Mouse (Mus musculus): ENCODE data around the gene Hdac4. TPM values are rescaled to one million over a fixed set of nuclear protein-coding genes. Genes with fewer than 3 reads are reported as not detected.

The Hdac4 gene
- polyA plus RNA-seq, 1 experiment: 20.4 TPM

DNA sequence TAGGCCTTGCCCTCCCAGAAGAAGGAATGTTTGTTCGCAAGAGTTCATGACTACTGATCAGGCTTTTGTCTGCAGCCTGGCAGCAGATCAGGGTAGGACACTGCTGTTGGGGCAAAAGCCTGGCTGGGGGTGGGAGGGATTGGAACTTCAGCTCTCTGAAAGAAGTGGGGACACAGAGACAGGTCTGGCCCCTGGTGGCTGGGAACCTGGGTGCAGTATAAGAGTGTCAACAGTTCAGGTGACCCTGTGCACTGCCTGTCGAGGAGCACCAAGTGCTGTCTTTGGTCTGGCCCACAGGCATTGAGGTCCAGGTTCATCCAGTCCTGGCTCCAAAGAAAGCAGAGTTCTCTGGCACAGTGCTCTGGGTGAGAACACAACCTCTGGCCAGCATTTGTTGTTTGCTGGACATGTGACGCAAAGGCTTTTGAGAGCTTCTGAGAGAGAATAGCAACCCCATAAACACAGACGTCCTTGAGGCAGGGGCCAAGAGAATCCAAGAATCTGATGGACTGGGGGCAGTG lies 95.1 kb downstream of the Hdac4 start:
- no peak for TF ChIP-seq GATA1 (IDR thresholded peaks at IDR 0.05; ENCODE audit: low read length)

DNA sequence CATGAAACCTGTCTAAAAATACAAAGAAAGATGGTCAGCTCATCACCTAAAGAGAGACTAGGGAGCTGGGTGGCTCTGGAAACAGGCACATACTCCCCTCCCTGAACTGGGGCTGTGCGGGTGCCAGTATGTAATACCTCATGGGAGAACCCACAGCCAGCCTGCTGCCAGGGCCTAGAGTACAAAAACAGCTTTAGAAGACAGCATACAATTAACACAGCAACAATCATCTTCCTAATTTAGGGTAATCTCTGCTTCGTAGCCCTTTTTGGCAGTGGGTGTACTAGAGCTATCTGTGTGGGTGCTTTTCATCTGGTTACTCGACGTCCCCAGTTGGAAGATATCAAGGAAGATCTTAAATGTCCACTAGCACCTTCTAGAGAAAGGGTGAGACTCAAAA lies 95.5 kb downstream of the Hdac4 start:
- no peak for TF ChIP-seq GATA1 (IDR thresholded peaks at IDR 0.05; ENCODE audit: low read length)

GRCm38 (mm10) chr1:92099502-92099901 lies 96.0 kb downstream of the Hdac4 start:
- no peak for TF ChIP-seq GATA1 (IDR thresholded peaks at IDR 0.05; ENCODE audit: low read length)

DNA sequence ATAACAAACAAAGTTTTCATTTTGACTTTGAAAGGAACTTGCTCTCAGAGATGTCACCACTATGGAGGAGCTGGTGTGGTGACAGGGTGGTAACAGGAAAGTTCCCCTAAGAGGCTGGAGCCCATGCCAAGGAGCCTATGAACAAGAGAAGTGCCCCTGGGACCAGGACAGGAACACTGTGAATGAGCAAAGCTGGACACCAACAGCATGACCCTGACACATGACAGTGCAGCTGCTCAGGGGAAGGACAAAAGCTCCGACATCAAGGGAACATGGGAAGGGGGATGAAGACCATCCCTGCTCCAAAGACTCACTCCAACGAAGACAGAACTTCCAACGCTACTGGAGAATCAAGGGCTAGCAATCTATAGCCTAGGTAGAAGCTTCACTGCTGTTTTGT lies 97.0 kb downstream of the Hdac4 start:
- TF ChIP-seq GATA1 (IDR thresholded peaks at IDR 0.05; ENCODE audit: low read length): no peak

DNA sequence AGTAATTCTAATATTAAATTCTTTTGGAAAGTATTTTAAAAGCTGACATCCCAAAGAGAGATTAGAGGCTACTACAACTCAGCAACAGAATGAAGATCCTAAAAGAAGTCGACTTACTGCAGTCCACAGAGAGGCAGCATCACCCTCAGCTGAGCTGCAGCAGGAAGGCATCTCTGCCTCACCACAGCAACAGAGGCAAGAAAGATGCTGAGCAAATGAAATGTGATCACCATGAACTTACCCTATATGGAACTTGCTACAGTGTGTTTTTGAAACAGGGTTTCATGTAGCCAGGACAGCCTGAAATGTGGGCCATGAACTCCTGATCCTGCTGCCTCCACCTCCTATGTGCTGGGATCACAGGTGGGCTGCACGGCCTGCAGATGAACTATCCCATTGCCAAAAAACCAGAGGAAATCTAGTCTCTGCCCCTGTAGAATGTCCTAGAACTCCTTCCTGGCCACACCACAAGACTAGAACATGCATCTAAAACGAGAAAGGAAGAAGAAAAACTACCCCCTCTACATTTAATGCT lies 98.4 kb downstream of the Hdac4 start:
- TF ChIP-seq GATA1 (IDR thresholded peaks at IDR 0.05; ENCODE audit: low read length): no peak

DNA sequence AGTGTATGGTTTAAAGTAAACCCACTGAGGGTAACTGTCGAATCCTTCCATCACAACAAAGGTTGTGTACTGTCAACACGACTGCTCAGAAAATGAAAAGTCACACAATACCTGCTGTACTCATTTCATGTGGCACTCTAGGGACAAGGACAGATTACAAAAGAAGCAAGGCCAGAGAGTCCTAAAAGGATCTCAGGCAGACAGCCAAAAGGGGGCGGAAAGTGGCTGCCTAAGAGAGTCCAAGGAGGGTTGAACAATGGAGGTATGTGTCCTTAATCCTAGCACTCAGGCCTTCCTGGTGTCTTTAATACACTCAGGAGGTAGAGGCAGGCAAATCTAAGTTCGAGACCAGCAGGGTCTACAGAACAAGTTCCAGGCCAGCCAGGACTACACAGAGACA lies 103.2 kb downstream of the Hdac4 start:
- TF ChIP-seq GATA1 (IDR thresholded peaks at IDR 0.05; ENCODE audit: low read length): no peak

DNA sequence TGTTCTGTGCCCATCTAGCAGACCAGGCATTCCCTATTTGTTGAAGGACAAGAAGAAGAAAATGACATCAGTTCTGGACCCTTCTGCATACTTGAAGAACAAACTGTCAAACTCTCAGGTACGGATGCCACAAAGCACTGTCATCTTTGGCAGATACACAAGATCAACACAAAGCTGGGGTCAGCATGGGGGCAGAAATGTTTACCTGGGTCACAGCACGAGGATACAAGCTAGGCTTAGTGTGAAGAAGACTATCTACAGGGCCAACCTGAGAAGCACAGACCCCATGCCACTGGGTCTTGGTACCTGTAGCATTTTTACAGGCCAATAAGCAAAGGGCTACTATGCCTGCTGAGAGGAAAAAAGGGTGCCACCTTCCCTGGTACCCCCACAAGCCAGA lies 107.7 kb downstream of the Hdac4 start:
- no peak for TF ChIP-seq GATA1 (IDR thresholded peaks at IDR 0.05; ENCODE audit: low read length)

GRCm38 (mm10) chr1:92087343-92087742 lies 108.2 kb downstream of the Hdac4 start:
- TF ChIP-seq GATA1 (IDR thresholded peaks at IDR 0.05; ENCODE audit: low read length): no peak

DNA sequence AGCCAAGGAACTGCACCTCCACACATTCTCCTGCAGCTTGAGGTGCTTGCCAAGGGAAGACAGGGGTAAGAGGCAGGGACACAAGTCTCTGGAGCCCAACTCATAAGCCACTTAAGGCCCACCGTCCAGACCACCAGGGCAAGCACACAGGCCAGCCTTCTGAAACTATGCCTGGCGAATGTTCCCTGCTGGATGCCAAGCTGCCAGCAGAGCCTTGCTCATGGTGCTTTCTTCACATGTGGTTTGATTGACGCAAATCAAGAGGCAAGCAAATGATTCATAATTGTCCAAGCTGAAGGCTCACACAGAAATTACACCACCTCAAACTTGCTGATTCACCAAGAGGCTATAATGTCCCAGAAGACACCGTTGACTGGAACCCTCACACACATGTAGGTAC lies 108.7 kb downstream of the Hdac4 start:
- TF ChIP-seq GATA1 (IDR thresholded peaks at IDR 0.05; ENCODE audit: low read length): no peak

DNA sequence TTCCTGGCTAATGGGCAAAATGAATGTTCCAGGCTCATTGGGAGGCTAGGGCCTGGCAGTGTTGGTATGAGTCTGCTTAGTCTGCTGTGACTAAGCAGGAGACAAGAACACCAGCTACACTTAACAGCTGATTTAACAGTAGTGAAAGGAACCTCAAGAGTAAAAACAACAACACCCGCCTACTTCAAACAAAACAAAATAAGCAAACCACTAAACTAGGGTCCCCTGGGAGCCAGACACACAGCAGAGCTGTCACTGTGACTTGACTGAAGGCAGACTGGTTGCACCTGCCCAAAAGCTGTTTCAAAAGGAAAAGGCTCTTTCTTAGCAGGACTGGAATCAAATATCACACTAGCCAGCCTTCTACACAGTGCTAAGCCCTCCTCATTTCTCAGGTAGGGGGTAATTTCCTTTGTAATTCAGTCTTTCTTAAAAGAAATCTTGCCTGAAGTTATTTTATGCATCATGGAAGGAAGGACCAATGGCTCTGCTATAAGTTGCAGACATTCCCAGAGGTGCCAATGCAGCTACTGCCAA lies 109.2 kb downstream of the Hdac4 start:
- no peak for TF ChIP-seq GATA1 (IDR thresholded peaks at IDR 0.05; ENCODE audit: low read length)

DNA sequence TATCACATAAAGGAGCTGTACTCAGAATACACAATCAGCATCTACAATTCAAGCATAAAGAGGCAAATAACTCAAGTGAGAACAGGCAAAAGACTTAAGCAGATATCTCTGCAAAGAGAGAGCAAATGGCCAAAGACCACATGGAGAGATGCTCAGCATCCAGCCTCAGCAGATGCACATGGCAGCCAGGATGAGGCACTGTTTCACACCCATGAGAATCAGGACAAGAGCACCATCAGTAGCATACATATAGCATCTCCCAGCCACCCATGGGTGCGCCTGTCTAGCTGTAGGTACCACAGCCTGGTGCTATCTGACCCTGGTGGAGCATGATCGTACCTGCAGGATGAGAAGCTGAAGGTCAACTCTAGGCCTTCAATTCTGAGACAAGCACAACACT lies 110.8 kb downstream of the Hdac4 start:
- no peak for TF ChIP-seq GATA1 (IDR thresholded peaks at IDR 0.05; ENCODE audit: low read length)

GRCm38 (mm10) chr1:92084004-92084403 lies 111.5 kb downstream of the Hdac4 start:
- no peak for TF ChIP-seq GATA1 (IDR thresholded peaks at IDR 0.05; ENCODE audit: low read length)

DNA sequence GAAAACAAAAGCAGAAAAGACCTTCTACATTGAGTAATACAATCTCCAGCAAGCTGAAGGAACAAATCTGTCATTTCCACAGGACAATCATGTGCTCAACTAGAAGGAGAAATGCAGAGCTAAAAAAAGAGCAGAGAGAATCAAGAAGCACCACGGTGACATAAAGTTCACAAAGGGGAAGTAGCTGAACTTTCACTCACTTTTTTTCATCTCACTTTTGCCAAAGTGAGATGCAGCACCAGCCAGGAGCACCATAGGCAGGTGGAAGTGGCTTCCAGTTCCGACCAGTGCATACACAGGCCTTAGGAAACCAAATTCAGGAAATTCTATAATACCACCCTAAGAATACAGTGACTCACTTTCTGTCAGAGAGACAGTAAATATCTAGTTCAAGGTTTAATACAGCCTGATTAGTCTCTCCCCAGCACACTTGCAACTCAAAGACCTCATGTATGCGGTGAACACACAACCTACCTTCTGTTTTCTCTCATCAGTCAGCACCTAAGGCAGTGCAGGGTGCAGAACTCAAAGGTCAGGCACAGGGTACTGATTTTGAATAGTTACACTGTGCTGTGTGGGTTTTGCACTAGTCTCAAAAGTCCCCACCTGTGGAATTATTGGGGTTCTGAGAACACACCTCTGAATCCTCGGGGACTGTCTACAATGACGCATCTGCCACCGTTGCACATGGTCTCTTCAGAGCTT lies 112.5 kb downstream of the Hdac4 start:
- TF ChIP-seq GATA1 (IDR thresholded peaks at IDR 0.05; ENCODE audit: low read length): no peak

- no peak for TF ChIP-seq GATA1 (IDR thresholded peaks at IDR 0.05; ENCODE audit: low read length)
These were observed 113.2 kb downstream of the Hdac4 start for GRCm38 (mm10) chr1:92082156-92082836.

GRCm38 (mm10) chr1:92079982-92080537 lies 115.4 kb downstream of the Hdac4 start:
- TF ChIP-seq GATA1 (IDR thresholded peaks at IDR 0.05; ENCODE audit: low read length): no peak

- no peak for TF ChIP-seq GATA1 (IDR thresholded peaks at IDR 0.05; ENCODE audit: low read length)
These were observed 120.2 kb downstream of the Hdac4 start for GRCm38 (mm10) chr1:92075312-92075711.
